Mouse (Mus musculus) right cerebral cortex, postnatal 36 days (tissue): ENCODE results near the gene Creld2.

Experiments
- DNase-seq, 2 experiments: peaks; one replicate each; pipeline ENCODE4 v3.0.0; 2022; ENCODE audit warnings: low spot score in 2 of 2, mixed read lengths in 1 of 2

Gene Creld2

GRCm38 (mm10) chr15:88866934-88867356 lies 47.5 kb downstream of the Creld2 start:
- DNase-seq = no peak

DNA sequence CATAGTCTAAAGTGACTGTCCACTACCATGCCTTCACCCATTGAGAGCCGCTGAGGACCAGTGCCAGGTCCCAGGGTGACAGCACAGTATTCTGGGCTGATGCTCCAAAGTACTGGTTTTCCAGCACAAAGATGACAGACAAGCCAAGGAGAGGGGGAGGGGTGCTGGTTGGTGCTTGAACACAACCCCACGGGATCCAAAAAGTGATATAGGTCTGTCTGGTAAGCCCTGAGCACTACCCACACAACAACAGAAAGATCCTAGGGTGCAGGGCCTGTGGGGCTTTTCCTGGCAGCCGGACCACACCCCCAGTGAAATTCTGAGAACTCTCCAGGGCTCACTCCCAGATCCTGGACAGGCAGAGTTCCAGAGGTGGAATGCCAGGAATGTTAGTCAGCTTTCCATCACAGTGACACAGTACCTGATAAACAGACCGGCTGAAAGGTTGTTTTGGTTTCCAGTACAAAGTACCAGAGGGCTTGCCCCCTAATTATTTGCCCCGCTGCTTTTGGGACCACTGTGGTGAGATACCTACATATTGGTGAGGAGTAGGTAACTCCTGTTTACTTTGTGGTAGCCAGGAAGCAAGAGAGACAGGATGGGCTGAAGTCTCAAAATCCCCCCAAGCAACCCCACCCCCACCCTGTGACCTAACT lies 48.0 kb downstream of the Creld2 start:
- no peak for DNase-seq

DNA sequence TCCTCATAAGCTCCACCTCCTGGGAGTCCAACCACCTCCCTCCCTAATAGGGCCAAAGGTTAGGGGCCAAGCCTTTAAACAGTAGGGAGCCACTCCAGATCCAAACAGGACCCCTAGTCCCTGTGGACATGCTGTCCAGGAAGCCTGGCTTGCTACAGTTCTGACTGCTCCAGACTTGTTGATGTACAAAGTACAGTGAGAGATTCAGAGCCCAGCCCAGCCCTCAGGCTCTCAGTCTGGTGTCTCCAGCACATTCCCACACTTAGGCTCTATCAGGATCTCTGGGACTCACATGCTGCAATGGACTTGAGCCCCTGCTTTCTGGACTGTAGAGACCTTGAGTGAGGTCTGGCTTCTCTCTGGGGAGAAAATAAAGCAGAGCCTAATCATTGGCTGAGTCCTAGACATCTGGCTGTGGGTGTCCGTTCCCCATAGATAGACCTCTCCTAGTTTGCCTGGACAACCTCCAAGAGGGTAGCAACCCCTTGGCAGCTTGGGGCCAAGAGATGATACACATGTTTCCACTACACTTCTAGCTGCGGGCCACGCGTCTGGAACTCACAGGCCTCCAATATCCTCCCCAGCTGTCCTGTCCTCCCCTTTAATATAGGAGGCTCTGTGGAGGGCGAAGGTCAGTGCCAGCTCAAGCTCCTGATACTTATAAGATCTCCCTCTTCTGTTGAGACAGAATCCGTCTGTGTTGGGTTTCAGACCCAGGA lies 48.7 kb downstream of the Creld2 start:
- no peak for DNase-seq

- no peak for DNase-seq
These were observed 51.2 kb downstream of the Creld2 start for GRCm38 (mm10) chr15:88870418-88871185.

- no peak for DNase-seq
These were observed 54.6 kb downstream of the Creld2 start for GRCm38 (mm10) chr15:88874061-88874460.

GRCm38 (mm10) chr15:88874477-88874876 lies 55.0 kb downstream of the Creld2 start:
- DNase-seq = no peak

DNA sequence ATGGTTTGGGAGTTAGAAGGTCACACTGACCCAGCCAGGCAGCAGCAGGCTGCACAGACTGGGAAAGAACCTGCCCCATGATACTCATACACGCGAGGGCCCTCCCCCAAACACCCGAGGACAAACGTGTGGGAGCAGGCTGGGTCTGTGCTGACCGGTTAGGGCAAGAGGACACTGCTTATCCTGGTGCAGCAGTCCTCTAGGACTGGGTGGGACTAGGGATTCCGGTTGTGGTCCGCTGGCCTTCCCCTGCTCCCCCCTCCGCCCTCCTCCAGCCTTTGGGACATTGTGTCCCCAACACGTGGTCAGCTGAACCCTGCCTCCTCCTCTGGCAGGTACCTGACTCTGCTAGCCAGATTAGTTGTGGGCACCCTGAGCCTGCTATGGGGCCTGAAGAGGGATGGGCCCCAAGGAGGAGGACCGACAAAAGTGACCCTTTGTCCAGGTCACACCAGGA lies 56.2 kb downstream of the Creld2 start:
- DNase-seq = no peak
